Mouse (Mus musculus) cerebellum, postnatal 25 days (tissue): ENCODE results near the gene Stpg3.

Source experiments
- DNase-seq, 2 experiments: peaks; one replicate each; pipeline ENCODE4 v3.0.0; 2021; ENCODE audit warnings: mixed read lengths in 2 of 2

Stpg3 gene

GRCm38 (mm10) chr2:25203631-25204214 is 10.7 kb downstream of the Stpg3 start:
- no peak for DNase-seq

DNA sequence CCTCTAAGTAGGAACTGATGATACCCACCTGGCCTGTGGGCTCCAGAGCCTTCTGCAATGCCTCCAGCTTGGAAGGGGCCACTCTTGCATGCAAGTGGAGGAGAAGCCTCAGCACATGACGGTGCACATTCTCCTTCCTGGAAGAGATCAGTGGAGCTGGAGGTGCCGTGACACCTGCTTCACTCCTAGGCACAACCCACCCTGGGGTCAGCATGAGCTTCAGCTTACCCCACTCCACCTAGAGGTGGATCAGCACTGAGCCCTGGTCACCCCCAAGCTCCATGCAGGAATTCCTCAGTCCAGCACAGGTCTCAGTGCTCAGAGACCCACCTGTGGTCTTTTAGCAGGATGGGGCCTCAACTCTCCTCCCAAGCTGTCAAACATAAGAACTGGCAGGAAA is 13.8 kb downstream of the Stpg3 start:
- no peak for DNase-seq

GRCm38 (mm10) chr2:25197946-25198345 is 16.5 kb downstream of the Stpg3 start:
- no peak for DNase-seq

DNA sequence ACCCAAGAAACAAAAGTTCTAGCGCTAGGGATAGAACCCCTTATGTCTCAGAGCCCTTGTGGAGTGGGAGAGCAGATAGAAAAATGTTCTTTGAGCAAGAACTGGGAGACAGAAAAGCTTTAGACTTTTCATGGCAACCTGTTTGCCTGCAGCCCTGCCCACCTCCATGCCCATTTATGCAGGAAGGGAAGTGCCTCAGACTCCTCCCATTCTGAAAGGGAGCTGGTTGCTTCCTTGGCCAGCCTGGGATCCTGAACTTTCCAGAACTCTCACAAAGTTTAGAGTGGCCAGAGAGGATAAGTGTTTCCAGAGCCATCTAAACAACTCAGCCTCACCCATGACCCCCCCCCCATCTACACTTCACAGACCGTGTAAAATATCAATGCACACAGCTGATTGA is 17.2 kb downstream of the Stpg3 start:
- DNase-seq: no peak

DNA sequence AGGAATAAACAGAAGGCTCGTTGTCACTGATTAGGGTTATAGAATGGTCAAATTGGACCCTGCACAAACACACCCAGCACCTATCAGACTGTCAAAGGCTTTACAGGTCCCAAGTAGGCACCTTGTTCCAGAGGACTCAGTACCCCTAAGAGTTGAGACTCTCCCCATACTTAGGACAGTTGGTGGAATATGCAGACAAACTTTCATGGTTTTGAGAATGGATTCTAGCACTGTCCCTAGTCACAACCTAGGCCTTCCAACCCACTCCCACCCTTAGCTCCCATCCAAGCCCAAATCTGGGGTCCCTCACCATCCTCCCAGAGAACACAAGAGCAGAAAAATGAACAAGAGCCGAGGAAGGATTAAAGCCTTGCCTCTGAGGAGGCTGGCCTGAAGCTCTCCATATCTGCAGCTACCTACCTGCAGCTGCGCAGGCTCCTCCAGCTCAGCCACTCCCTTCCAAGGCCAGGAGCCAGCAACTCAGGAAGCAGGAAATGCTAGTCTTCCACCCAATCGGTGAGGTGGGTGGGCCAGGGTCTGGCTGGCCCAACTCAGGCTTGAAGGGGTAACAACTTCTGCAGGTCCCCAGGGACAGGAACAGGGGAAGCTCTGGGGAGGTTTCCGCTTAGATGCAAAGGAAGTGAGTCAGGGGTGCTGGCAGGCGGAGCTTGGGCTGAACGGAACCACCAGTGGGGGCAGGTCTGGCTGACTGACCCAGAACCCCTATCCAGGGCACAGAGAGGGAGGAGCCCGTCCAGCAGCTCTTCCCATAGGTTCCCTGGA is 18.1 kb downstream of the Stpg3 start, which contains the start of gene Tor4a:
Tor4a (minus strand) TSS at position 715 of the 783 bp plus-strand sequence.
- no peak for DNase-seq

DNA sequence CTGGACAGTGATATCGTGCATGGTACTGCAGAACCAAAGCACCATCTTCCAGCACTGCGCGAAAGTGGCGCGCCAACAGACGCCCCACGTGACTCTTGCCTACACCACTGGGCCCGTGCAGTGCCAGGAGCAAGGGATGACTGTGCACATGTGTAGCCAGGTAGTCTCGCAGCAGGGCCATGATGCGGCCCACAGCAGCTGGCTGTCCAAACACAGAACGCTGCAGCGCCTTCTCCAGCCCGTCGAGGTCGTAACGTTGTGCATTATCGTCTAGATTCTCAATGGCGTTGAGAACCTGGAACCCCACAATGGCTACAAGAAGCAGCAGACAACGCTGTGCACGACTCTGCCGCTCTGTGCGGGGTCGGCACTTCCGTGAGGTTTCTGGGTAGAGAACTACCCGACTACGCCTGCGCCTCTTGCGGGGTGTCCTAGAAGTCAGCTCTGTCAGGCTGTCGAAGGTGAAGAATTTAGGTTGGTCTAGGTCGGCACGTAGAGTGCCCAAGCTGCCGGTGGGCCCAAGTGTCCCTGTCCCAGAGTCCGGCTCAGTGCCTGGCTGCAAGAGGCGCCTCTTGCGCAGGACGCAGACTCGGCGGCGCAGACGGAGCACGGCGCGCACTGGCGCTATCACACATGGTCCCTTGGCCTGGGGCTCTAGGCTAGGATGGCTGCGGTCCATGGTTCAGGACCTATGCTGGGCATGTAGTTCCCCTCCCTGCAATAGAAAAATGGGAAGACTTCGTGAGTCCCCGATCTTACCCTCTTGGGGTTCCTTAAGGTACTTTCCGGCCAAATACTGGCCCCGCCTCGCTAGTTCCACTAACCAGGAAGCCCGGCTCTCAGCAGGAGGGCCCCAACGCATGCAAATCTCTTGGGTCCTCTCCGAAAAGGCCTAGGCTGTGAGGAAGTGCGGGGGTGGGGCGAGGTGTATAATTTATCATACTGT is 19.0 kb downstream of the Stpg3 start:
- no peak for DNase-seq

DNA sequence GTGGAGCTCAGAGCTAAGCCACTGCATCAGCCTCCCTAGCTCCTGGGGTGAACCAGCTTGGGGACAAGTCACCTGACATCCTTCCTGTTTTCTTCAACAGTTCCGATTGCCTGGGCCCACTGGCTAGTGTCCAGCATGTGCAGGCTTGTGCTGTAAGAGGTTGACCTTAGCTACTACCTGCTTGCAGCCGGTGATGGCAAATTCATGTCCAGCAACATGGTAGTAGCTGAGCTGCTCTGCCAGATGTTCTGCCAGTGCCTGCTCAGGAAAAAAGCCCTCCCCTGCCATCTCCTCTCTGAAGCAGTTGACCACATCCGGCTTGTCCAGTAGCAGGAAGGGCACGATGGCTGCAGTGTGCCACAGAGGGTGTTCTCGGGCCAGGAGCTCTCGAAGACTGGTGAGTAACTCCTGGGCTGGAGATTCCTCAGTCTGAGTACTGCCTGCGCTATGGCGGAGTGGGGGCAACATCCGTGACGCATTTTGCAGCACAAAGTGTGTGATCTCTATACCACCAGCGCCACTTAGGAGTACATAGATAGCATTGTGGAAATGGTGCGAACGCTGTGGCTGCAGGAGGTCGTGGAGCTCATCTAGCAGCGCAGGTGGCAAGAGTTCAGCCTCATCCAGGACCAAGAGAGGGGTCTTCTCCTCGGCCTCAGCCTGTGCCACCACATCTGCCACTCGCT is 19.8 kb downstream of the Stpg3 start:
- DNase-seq: no peak

- no peak for DNase-seq
Observed at GRCm38 (mm10) chr2:25194006-25194405, 20.4 kb downstream of the Stpg3 start.

GRCm38 (mm10) chr2:25193330-25193770 is 21.1 kb downstream of the Stpg3 start:
- peak; percentile 89 to 92 for DNase-seq

DNA sequence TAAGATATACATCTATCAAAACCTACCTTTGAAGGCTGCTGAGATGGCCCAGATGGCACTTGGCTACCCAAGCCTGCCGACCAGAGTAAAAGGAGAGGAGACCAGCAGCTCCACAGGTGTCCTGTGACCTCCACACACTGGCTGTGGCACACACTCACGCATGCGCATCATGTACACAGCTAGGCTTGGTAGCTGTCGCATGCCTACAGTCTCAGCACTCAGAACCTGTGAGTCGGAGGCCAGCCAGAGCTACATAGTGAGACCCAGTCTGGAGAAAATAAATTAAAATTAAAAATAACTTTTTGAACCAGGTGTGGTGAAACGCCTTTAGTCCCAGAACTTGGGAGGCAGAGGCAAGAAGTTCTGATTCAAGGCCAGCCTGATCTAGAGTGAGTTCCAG is 26.6 kb downstream of the Stpg3 start:
- no peak for DNase-seq

- DNase-seq: no peak
Observed at GRCm38 (mm10) chr2:25186575-25186930, 27.9 kb downstream of the Stpg3 start.

- peak in 1 of 2 experiments; percentile 51 for DNase-seq
Observed at GRCm38 (mm10) chr2:25185625-25186574, 28.5 kb downstream of the Stpg3 start.

DNA sequence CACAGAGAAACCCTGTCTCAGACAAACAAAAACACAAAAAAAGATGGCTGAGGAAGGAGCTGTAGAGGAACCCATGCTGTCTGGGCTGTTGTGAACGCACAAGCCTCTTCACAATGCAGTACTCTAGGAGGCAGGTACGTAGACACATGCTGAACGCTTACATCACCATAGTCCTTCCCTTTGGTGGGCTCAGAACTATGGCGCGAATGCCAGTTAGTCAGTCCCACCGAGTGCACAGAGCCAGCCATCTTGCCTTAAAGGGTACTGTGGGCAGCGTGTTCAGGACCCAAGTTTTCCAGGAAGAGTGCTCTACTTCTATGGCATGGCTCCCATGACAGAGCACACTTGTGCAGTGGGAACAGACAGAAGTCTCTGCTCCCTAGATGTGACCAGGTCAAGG is 29.9 kb downstream of the Stpg3 start:
- no peak for DNase-seq

DNA sequence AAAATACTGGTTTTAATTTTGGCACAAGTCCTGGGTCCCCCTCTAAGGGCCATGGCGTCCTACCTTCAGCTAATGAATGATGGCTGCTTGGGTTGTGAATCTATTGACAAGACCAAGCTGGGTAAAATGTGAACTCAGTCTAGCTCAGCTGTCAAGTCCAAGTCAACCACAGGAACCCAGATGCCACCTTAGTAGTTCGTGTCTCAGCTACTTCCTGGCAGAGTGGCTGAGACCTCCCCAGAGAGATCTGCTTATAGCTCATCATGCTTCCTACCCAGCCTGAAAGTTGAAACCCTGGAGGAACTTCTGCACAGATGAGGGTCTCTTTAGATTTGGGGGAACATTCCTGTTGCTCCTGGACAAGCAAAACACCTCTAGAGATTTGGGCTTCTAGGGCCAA is 31.1 kb downstream of the Stpg3 start:
- no peak for DNase-seq

GRCm38 (mm10) chr2:25182664-25183063 is 31.8 kb downstream of the Stpg3 start:
- DNase-seq: no peak

- no peak for DNase-seq
Observed at GRCm38 (mm10) chr2:25181891-25182397, 32.5 kb downstream of the Stpg3 start.

DNA sequence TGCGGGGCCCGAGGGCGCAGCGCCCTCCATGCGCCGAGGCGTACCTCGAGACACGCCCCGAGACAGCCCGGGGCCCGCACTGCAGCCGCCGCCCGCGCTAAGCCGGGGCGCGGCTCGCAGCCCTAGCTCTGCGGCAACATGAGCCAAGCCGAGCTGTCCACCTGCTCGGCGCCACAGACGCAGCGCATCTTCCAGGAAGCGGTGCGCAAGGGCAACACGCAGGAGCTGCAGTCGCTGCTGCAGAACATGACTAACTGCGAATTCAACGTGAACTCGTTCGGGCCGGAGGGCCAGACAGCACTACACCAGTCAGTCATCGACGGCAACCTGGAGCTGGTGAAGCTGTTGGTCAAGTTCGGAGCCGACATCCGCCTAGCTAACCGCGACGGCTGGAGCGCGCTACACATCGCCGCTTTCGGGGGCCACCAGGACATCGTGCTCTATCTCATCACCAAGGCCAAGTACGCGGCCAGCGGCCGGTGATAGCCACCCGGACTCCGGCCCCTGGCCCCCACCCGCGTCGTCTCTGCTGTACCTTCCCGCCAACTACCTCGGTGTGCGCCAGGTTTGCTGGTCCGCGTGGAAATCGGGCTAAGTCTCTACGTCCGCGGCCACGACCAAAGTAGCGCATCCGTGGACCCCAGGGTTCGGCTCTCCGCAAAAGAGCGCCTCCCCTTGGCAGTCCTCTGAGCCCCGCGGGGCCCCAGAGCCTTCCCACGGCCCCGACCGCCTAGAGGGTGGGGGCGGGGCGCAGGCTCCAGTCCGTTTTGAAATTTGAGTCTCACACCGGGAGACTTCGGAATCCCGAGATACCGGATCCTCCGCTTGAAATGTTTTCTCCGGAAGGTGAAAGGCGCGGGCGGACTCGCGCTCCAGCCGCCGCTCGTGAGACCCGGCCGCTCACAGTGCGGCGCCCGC is 33.2 kb downstream of the Stpg3 start:
- peak; percentile 59 to 61 for DNase-seq

DNA sequence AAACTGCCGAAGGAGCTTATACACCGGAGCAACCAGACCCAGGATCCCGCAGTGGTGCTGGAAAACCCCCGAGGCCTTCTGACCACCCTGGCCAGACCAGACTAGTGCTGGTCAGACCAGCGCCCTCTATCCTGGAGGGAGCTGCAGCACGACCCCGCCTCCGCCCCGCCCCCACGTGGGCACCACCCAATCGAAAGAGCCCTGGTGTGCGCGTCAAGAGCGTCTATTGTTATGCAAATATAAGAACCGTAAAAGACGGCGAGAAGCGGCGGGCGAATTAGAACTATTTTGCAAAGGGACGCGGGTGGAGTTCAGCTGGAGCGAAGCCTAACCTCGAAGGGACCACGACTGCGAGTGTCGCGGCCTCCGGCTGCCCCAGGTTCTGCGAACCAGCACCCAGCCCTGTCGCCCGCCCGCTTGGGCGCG is 33.9 kb downstream of the Stpg3 start, which contains the start of gene Nrarp:
Nrarp (plus strand) TSS at position 281 of the 426 bp plus-strand sequence.
- DNase-seq: peak; percentile 87 to 95

- no peak for DNase-seq
Observed at GRCm38 (mm10) chr2:25179566-25180217, 34.7 kb downstream of the Stpg3 start.
